In genomic region chr2:60877543-60878386, GRCm38 (mm10) we compare ENCODE assay signal across 9 mouse cellular contexts.
DNase-seq lines count a peak whose midpoint lies in the region; ATAC-seq and TF ChIP-seq lines count a peak whose summit lies in the region.
"Had no signal": no experiment of that assay in that cellular context is flagged by ENCODE, and none has a peak within 500 bp of the region (broad histone marks: within the 10 kb centered on the region; RNA-seq: fewer than 3 reads in every experiment).

No protein-coding gene starts in this region.

- peak; percentile 33 for DNase-seq in gastrocnemius, adult 2 months
- DNase-seq in gastrocnemius, postnatal 25 days: no peak
- DNase-seq in spleen, adult 2 months (ENCODE audit: low read depth in 1 of 2, low spot score in 2 of 2): no peak
- no peak for DNase-seq in spleen, postnatal 14 days (ENCODE audit: low spot score in 2 of 2)
- peak; percentile 29 for DNase-seq in stomach, postnatal 0 days (ENCODE audit: low spot score)
- no peak for DNase-seq in thymus, postnatal 14 days
- no peak for DNase-seq in left cerebral cortex, postnatal 14 days (ENCODE audit: low spot score in 2 of 2)
- DNase-seq: cerebellum, postnatal 10 days had no signal

- no peak for TF ChIP-seq EP300 in stomach, postnatal 0 days (optimal IDR thresholded peaks at IDR 0.05)

- no peak overlapping the region for H3K9ac ChIP-seq in liver, embryonic 15.5 days
- no peak overlapping the region for H3K9ac ChIP-seq in stomach, postnatal 0 days (ENCODE audit: low read length)

- peaks cover 19% of the 10 kb centered on the region; the same call in 1 of the 2 replicates for H3K4me1 ChIP-seq in spleen, adult 2 months (ENCODE audit: control insufficient read depth, insufficient read depth, insufficient read length)
- peaks cover 70% of the 10 kb centered on the region for H3K4me1 ChIP-seq in liver, embryonic 15.5 days (replicated peaks)
- peaks cover 11% of the 10 kb centered on the region for H3K4me1 ChIP-seq in stomach, postnatal 0 days (replicated peaks; ENCODE audit: control insufficient read depth, insufficient read depth)

- 0 out of 2 replicates have a peak, but pooled peaks cover 2% of the 10 kb centered on the region for H3K27me3 ChIP-seq in spleen, adult 2 months (ENCODE audit: control insufficient read depth, insufficient read depth, low read length)
- 0 out of 2 replicates have a peak, but pooled peaks cover 12% of the 10 kb centered on the region for H3K27me3 ChIP-seq in liver, embryonic 15.5 days
- no peaks in the 10 kb centered on the region for H3K27me3 ChIP-seq in stomach, postnatal 0 days (ENCODE audit: control insufficient read depth, insufficient read depth, low read length)

- H3K4me3 ChIP-seq in gastrocnemius, adult 2 months: peak overlapping the region; percentile 36
- no peak overlapping the region for H3K4me3 ChIP-seq in spleen, adult 2 months (ENCODE audit: extremely low read depth, insufficient read depth, insufficient read length)
- H3K4me3 ChIP-seq in liver, embryonic 15.5 days (replicated peaks): no peak overlapping the region
- no peak overlapping the region for H3K4me3 ChIP-seq in stomach, postnatal 0 days (ENCODE audit: low read depth, low read length)

- no peaks in the 10 kb centered on the region for H3K9me3 ChIP-seq in liver, embryonic 15.5 days (replicated peaks)
- no peaks in the 10 kb centered on the region for H3K9me3 ChIP-seq in stomach, postnatal 0 days (ENCODE audit: control insufficient read depth, low read length)

- H3K4me2 ChIP-seq in liver, embryonic 15.5 days: peak overlapping the region; percentile 91
- H3K4me2 ChIP-seq in stomach, postnatal 0 days (replicated peaks; ENCODE audit: low read depth): peak overlapping the region; percentile 6; the same call in 1 of the 2 replicates

- peak overlapping the region; percentile 62 for H3K27ac ChIP-seq in gastrocnemius, adult 2 months
- peak overlapping the region; percentile 83 for H3K27ac ChIP-seq in spleen, adult 2 months (ENCODE audit: insufficient read depth, low read length)
- H3K27ac ChIP-seq in liver, embryonic 15.5 days (replicated peaks): no peak overlapping the region
- H3K27ac ChIP-seq in stomach, postnatal 0 days (replicated peaks): peak overlapping the region; percentile 46; the same call in 1 of the 2 replicates

- TF ChIP-seq CTCF in gastrocnemius, adult 2 months (IDR thresholded peaks at IDR 0.05): no peak
- no peak for TF ChIP-seq CTCF in spleen, adult 2 months (IDR thresholded peaks at IDR 0.05; ENCODE audit: extremely low read depth, insufficient read depth, insufficient read length, insufficient replicate concordance)
- 0 out of 2 replicates have a peak, but pooled peaks have one; percentile 14 for TF ChIP-seq CTCF in stomach, postnatal 0 days (IDR thresholded peaks at IDR 0.05; ENCODE audit: low read depth)

- intact Hi-C loops in gastrocnemius, adult 2 months (cut with DNase I): no loop called here
- intact Hi-C loops in left cerebral cortex, postnatal 14 days (cut with DNase I): no loop called here

- TF ChIP-seq POLR2A in spleen, adult 2 months (IDR thresholded peaks at IDR 0.05; ENCODE audit: low read depth, low read length): no peak

- H3K36me3 ChIP-seq in spleen, adult 2 months (ENCODE audit: control insufficient read depth, insufficient read depth, low read length): no peaks in the 10 kb centered on the region
- 0 out of 2 replicates have a peak, but pooled peaks cover 5% of the 10 kb centered on the region for H3K36me3 ChIP-seq in liver, embryonic 15.5 days (replicated peaks)
- H3K36me3 ChIP-seq in stomach, postnatal 0 days (ENCODE audit: control insufficient read depth, insufficient read depth, low read length): no peaks in the 10 kb centered on the region

- 49% methylated on average over 14 of the region's 14 CpGs for WGBS in spleen, adult 2 months
- 56% methylated on average over 14 of the region's 14 CpGs for WGBS in liver, embryonic 15.5 days (ENCODE audit: insufficient replicate concordance)
- 35% methylated on average over 14 of the region's 14 CpGs for WGBS in stomach, postnatal 0 days

- ATAC-seq in liver, embryonic 15.5 days (ENCODE audit: insufficient read depth): no peak
- ATAC-seq in stomach, postnatal 0 days (ENCODE audit: low FRiP score, low TSS enrichment): no peak

Comparison
In these comparisons a context has a peak if more than half of its experiments do, and no peak if none do; other contexts are left out.
1. DNase-seq: peak in gastrocnemius, adult 2 months (single experiment) and stomach, postnatal 0 days (single experiment); none in gastrocnemius, postnatal 25 days (single experiment), spleen, adult 2 months (0 of 2), spleen, postnatal 14 days (0 of 2), thymus, postnatal 14 days (single experiment) and left cerebral cortex, postnatal 14 days (0 of 2).